Mouse (Mus musculus): ENCODE measurements around the gene Ccl22.

The Ccl22 gene

DNA sequence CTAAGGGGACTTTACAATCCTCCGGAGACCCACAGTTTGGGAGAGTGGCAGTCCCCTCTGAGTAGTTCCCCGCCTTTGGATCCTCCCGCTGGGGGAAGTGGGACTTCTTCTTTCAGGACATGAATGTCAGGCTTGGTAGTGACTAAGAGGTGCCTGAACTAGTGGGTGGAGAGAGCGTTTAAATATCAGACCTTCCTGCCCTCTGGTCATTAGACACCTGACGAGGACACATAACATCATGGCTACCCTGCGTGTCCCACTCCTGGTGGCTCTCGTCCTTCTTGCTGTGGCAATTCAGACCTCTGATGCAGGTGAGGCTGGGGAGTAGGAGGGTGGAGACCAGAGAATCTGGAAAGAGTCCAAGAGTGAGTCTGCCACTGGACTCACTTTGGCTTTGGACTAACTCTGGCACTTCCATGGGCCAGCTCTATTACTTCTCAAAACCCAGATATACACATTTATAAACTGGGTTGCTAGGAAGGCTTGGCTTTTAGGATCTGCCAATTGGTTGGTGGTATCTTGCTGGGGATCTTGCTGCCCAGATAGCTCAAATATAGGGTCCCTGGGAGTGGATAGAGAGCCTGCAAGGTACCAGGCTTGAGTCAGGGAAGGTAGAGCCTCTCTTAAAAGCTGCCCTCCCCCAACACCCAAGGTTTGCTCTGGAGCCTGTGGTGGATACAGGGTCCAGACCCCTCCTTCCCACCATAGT is at the start of gene Ccl22:
Gene Ccl22 (plus strand): TSS at position 115 of the 709 bp plus-strand sequence.
- no peak for DNase-seq

DNA sequence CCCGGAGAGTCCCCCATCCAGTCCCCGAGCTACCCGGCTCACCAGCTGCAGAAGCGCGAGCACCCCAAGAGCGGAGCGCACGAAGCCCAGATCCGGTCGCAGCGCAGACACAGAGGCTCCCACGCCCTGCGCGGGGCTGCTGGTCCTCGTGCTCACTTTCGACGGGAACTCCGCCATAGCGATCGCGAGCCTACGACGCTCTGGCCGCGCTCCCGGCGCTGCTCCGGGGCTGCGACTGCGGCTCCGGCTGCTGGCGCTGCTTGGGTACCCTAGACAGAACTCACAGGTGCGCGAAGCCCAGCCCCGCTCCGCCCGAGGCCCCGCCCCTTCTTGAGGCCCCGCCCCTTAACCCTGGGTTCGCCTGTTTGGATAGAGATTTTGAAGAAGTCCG is 49.4 kb upstream of the Ccl22 start, which contains the start of gene Pllp:
Gene Pllp (minus strand): TSS at position 285 of the 391 bp plus-strand sequence.
- peak; percentile 48 for DNase-seq

DNA sequence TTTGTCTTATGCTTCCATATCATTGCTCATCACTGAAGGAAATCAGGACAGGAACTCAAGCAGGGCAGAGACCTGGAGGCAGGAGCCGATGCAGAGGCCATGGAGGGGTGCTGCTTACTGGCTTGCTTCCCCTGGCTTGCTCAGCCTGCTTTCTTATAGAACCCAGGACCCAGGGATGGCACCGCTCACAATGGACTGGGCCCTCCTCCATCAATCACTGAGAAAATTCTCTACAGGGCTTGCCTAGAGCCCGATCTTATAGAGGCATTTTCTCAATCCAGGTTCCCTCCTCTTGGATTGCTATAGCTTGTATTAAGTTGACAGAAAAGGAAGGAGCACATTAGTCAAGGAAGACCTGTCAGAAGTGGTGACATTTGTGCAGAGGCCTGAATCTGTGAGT is 48.8 kb upstream of the Ccl22 start:
- DNase-seq: no peak

GRCm38 (mm10) chr8:94697956-94698355 is 47.4 kb upstream of the Ccl22 start:
- no peak for DNase-seq

DNA sequence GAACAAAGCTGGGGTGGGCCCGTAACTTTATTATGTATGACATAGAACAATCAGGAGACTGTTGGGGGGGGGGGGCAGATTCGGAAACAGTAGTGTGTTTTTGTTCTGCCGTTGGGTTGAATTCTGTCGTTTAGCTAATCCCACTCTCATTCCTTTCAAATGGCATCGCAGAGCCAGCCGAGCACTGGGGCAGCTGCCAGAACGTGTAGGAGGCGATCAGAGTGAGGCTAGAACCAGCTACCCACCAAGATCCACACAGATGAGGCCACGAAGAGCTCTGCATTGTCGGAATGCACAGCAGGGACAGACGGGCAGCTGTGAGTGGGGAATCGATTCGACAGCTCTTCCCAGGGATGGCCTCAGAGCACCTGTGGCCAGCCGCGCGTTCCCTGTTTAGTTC is 46.0 kb upstream of the Ccl22 start:
- no peak for DNase-seq

GRCm38 (mm10) chr8:94700421-94700935 is 44.9 kb upstream of the Ccl22 start:
- DNase-seq: no peak

DNA sequence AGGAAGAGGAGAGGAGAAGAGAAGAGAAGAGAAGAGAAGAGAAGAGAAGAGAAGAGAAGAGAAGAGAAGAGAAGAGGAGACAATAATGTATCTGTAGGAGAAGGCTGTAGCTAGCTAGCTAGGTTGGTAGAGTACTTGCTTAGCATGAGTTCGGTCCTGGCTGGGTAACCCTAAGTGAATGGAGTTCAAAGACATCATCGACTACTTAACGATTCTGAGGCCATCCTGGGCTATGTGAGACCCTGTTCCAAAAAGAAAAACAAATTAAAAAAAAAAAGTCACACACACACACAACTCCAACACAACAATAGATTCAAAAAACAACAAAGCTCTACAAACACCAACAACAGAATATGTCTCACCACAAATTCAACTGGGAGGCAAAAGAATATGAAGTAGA is 43.2 kb upstream of the Ccl22 start:
- DNase-seq: no peak

DNA sequence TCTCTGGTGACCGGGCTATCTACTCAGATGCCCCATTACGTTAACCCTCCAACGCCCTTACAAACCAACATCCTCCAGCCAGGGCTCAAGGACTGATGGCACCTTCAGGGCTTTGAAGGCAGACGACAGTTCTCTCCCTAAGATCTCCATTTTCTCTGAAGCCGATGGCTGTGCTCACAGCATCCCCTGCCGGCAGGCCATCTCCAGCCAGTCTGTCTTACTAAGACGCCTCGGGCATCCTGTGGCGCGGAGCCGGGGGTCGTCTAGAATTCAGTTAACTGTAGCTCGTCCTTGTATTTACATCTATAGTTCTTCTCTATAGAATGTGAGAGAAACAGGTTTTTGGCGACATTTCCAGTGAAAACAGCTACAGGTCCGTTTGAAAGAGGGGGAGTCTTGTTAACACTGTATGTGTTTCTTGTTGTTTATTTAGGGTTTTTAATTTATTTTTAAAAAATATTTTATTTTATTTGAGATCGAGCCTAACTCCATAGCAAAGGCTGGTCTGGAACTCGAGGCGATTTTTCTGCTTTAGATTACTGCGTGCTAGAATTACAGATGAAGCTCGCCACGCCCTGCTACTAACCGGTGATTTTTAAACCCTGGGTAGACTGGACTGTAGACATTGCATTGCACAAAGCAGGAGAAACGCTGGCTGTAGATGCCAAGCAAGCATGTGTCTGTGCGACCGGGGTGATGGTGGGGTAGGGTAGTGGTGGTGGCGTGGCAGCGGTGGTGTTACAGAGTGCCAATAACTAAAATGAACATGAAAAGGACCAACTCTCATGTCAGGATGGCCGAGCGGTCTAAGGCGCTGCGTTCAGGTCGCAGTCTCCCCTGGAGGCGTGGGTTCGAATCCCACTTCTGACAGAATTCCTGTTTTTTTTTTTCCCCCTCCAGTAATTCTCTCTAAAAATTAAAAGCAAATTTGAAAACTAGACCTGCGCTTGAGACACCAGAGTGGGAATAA is 42.3 kb upstream of the Ccl22 start:
- peak; percentile 77 for DNase-seq

DNA sequence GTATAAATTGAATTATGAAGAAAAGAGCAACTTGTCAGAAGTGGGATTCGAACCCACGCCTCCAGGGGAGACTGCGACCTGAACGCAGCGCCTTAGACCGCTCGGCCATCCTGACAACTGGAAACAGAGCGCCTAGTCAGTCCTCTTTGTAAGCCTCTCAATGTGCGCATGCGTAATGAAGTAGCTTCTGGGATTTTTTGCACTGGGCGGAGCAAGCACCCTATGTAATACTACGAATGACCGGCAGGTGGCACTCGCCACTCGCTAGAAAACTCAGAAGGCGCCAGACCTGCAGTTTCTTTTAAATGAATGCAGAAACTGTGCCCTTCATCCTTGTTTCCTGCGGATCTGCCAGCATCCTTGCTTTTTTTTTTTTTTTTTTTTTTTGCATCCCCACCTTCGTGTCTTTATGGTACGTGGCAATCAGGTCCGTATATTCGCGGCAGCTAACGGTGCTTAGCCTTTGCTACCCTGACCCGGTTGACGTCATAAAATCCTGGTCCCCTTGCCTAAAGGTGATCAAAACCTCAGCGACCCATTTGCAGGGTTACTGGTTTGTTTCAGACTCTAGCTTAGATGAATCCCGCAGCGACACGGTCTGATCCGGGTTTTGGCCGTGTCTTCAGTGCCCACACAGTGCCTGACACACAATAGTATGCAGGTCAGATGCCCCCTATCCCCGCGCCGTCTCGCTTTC is 41.3 kb upstream of the Ccl22 start:
- DNase-seq: peak; percentile 99

DNA sequence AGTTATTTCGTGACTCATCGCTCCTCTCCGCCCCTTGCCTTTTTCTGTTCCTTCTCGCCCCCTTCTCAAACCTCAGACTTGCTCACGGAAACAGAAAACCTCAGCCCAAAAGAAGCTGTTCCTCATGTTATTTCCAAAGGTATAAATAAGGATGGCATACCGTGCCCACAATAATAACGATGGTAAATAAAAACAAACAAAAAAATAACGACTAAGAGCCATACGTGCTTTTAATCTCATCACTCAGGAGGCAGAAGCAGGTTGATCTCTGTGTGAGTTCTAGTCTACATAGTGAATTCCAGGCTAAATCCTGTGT is 40.8 kb upstream of the Ccl22 start:
- no peak for DNase-seq

- no peak for DNase-seq
These were observed 39.7 kb upstream of the Ccl22 start for GRCm38 (mm10) chr8:94705581-94706245.

- DNase-seq: no peak
These were observed 38.5 kb upstream of the Ccl22 start for GRCm38 (mm10) chr8:94706732-94707395.

- no peak for DNase-seq
These were observed 35.1 kb upstream of the Ccl22 start for GRCm38 (mm10) chr8:94710336-94710735.

GRCm38 (mm10) chr8:94711160-94711718 is 34.2 kb upstream of the Ccl22 start:
- DNase-seq: no peak

DNA sequence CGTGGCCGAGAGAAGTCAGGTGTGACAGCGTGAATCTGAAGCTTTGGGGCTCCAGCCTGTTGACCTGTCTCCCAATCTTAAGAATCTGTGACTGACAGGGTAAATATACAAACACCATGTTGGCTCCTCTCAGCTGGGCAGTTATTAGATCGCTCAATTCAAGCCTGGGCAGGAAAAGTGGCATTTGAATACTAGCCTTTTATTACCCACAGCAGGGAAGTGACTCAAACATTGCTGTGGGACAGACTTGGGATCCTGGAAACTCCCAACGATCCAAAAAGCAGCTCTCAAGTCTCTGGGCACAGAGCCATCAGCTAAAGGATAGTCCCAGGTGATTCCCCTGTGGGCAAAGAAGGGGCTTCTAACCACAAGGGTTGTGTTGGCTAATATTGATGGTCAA is 30.8 kb upstream of the Ccl22 start:
- no peak for DNase-seq

GRCm38 (mm10) chr8:94715871-94716270 is 29.5 kb upstream of the Ccl22 start:
- DNase-seq: no peak

DNA sequence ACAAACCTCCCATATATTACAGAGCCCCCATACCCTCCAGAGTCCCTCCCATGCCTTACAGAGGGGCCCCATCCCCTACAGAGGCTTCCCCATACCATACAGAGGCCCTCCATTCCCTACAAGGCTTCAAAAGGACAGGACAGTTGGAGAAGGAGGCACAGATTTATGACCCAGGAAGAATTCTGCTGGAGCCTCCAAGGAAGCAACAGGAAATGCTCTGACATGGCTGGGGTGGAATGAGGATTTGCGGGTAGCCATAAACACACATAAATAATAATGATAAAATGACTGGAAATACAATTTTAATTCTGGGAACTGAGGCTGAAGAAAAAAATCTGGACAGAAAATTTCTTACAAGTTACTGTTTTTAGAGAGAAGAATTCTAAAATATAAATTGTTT is 28.5 kb upstream of the Ccl22 start:
- no peak for DNase-seq

DNA sequence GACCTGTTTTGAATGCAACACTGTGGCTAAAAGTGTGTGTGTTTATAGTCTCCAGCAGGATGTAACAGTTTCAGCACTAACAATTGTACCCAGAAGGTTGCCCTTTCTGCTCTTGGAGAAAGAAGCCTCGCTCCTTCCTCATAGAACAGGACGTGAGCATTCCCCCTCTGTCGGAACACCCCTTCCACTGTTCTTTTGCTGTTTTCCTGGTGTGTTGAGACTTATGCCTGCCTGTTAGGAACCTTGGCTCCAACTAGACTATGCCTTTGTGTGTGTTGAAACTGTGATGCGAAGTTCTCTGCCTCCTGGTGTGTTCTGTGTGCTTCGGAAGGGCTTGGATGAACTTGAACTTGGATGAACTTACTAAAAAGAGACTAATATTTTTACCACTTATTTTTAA is 19.4 kb upstream of the Ccl22 start:
- no peak for DNase-seq

DNA sequence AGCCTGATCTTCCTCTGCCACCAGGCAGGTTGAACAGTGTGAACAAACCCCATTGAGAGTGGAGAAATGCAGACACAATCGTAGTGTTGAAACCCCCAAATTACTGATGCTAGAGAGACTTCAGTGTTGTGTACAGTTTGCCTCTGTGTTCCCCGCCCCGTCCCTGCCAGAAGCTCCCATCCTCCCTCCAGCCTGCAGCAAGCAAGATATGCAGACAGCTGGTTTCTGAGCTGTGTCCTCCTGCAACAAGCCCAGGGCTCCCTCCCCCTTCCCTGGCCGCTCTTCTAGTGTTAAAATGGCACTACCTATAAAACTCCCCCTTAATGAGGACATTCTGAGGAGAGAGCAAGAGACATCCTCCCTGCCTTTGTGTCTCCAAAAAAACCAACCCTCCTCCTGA is 16.1 kb upstream of the Ccl22 start:
- DNase-seq: no peak

DNA sequence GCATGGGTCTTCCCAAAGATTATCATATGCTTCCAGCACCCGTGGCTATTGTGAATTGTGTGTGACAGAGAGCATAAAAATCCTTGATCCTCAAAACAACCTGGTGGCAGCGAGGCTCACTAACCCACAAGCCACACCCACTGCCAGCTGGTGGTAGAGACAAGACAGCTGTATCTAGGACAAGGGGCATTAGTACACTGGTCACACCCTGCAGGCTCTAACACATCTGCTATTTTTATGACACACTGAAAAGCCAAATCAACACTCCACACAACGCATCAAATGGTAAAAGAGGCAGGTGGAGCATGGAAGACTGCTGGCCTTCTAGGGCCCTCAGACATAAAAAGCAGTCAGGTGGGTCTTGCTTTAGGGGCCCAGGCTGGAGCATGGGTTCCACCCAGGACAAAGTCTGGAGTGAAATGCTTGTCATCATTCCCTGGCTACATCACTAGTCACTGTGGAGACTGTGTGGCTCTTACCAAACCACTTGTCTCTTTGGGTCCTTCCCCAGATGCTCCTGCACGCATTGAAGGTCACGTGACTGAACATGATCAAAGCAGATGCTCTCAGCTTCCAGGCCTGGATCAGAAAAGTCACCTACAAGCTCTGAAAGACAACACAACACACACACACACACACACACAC is 11.4 kb upstream of the Ccl22 start:
- no peak for DNase-seq

DNA sequence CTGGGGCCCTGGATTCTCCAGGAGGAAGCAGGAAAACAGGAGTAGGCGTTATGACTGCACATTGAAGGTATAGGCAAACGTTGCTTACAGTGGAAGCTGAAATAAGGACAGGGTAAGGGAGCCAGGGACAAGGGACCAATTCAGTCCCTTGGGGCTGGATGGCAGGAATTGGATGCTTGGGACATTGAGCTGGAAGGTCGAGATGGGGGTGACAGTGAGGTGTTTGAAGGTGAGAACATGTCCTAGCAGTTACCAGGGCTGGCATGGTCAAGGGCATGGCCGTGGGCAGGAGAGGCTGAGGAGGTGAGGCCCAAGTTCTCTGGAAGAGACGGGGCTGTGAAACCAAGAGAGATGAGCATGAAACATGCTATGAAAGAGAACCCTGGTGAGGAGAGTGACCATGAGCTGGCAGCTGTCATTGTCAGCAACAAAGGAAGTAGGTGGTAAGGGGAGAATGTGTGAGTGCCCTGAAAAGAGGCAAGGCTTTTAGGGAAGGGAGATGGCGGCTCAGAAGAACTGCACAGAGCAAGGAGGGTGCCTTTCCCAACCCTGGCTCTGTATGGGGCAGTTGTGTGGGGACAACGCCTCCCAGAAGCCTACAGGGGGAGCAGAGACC is 10.5 kb upstream of the Ccl22 start:
- no peak for DNase-seq

Data from right cerebral cortex, postnatal 25 days (tissue).